Mouse (Mus musculus): ENCODE data around the gene Tnnt2.

Gene Tnnt2

DNA sequence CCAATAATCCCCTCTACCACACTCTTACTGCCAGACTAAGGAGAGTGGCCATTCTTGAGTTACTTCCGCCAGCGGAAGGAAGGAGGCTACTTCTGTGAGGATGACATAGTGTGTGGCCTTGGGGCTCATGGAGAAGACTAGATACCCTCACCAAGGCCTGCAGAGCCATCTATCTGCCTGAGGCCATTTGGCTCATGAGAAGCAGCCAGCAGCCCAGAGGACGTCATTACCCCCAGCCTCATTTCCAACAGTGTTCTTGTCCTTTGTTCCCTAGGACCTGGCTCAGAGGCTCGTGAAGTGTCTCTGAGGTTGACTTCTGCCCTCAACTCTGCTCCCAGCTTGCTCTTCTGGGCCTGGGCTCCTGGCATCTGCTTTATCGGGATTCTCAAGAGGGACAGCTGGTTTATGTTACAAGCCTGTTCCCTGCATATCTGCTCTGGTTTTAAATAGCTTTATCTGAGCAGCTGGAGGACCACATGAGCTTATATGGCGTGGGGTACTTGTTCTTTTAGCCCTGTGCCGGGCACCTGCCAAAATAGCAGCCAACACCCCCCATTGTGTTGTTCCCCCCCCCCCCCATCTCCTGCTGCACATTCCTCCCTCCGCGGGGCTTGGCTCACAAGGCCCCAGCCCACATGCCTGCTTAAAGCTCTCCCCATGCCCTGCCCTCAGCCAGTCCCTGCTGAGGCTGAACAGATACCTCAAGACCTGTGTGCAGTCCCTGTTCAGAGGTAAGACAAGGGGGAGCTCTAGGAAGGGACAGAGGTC lies at the start of gene Tnnt2:
Gene Tnnt2 (plus strand): TSS at position 639 of the 768 bp plus-strand sequence.
- H3K36me3 ChIP-seq (ENCODE audit: control insufficient read depth, insufficient read depth, low read length, poor library complexity, severe bottlenecking) = no peaks in the 10 kb centered on the region; the same call in 1 of the 2 replicates
- H3K27me3 ChIP-seq (ENCODE audit: control insufficient read depth, insufficient read depth, low read length, poor library complexity, severe bottlenecking) = no peaks in the 10 kb centered on the region
- no peak for DNase-seq (ENCODE audit: low read depth, low spot score)

- peak; percentile 87 for DNase-seq (ENCODE audit: low read depth, low spot score)
- H3K36me3 ChIP-seq (ENCODE audit: control insufficient read depth, insufficient read depth, low read length, poor library complexity, severe bottlenecking) = no peaks in the 10 kb centered on the region
- no peaks in the 10 kb centered on the region for H3K27me3 ChIP-seq (ENCODE audit: control insufficient read depth, insufficient read depth, low read length, poor library complexity, severe bottlenecking)
Observed at GRCm38 (mm10) chr1:135787799-135788198, 48.4 kb upstream of the Tnnt2 start.

DNA sequence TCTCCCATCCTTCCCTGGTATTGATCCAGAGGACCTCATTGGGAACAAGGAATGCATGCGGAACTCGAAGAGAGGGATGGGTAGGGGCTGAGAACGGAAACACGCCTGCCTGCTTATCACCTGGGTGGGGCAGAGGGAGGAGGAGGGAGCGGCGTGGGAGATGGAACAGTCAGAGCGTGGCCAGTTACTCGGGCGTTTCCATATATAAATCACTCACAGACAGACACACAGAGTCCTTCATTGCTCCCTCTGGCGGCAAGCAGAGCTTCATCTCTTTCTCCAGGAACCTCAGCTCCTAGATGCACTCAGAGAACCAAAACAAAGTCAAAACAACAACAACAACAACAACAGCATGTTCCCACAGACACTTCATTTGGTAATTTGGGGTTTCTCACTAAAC lies 47.4 kb upstream of the Tnnt2 start:
- H3K36me3 ChIP-seq (ENCODE audit: control insufficient read depth, insufficient read depth, low read length, poor library complexity, severe bottlenecking) = no peaks in the 10 kb centered on the region
- H3K27me3 ChIP-seq (ENCODE audit: control insufficient read depth, insufficient read depth, low read length, poor library complexity, severe bottlenecking) = no peaks in the 10 kb centered on the region
- DNase-seq (ENCODE audit: low read depth, low spot score) = peak; percentile 61

DNA sequence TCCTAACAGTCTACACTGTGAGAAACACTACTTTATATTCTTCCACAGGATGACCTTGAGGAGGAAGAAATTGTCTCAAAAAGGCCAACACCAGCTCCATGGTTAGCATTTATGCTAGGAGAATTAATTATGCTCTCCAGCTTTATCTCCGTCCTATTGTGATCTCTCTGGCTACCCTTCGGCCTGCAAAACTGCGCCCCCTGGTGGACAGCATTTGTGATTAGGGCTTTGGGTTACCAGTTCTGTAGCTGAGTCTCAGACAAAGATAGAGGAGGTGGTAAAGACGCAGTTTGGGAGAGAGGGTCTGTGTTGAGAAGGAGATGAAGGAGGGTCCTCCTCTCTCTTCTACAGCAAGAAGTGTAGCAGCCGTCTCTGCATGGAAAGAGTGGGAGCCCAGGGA lies 46.3 kb upstream of the Tnnt2 start:
- Histone ChIP-seq H3K27me3 (ENCODE audit: control insufficient read depth, insufficient read depth, low read length, poor library complexity, severe bottlenecking) (no peaks in the 10 kb centered on the region), H3K36me3 (ENCODE audit: control insufficient read depth, insufficient read depth, low read length, poor library complexity, severe bottlenecking) (no peaks in the 10 kb centered on the region)
- peak; percentile 83 for DNase-seq (ENCODE audit: low read depth, low spot score)

DNA sequence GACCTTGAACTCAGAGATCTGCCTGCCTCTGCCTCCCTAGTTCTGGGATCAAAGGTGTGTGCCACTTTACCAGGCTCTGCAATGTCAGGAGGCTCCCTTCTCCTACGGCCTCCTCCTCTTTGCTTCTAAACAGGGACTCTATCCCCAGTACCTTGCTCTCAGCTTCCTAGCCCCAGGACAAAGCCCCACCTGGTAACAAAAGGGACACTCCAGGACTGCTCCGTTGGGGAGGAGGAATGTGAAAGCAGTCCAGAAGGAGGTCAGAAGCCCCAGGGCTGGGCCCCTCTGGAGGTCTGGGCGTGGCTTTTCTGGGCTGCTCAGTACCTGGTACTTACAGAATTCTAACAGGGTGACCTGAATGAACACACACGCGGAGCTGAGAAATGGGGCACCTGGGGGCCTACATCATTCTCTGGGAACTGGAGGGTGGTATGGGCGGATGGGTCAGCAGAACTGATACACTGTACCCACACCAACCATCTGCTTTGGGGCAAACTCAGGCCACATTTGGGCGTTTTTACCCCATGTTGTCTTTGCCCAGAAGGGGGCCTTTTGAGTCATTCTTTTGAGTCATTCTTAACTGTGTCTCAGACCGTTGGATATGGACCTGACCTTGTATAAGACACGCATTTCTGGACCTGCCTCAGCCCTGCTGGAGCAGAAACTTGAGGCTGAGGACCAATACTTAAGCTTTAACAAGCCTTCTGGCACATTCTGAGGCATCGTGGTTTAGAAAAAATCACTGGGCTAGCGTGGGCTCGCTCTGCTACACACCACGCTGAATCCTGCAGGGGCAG lies 43.8 kb upstream of the Tnnt2 start:
- Histone ChIP-seq H3K27me3 (ENCODE audit: control insufficient read depth, insufficient read depth, low read length, poor library complexity, severe bottlenecking) (no peaks in the 10 kb centered on the region), H3K36me3 (ENCODE audit: control insufficient read depth, insufficient read depth, low read length, poor library complexity, severe bottlenecking) (no peaks in the 10 kb centered on the region)
- DNase-seq (ENCODE audit: low read depth, low spot score) = no peak

DNA sequence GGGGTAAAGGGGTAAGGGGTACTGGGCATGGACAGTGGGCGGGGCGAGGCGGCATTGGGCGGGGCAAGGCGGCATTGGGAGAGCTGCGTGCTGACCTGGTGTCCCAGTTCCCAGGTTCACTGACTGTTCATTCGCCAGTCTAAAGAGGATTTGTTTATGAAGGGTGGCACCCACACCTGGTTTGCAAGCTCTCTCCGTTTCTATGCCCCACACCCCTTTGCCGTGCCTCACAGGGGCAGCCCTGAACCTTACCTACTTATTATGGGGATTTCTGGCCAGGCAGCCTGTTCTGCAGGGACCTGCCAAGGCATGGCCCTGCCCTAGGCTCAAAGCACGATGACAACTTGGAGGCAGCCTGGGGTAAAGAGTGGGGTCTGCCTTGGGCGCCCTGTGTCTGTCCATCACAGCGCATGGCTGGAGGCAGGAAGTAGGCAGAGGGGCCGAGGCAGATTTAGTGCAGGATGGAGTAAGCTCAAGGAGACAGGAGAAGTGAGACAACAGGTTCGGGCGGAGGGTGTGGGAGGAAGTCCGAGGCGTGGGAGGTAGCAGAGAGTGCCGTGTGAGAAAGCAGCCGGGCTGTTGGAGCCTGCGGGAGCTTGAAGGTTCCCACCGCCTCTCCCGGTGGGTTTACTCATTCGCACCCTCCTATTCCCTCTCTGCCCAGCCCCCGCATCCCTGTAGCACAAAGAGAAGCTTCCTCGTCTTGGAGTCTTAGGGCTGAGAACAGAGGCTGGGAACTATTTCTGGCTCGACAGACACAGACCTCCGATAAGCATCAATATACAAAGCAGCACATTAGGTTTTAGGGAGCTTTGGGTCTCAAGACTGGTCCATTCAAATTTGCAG lies 42.6 kb upstream of the Tnnt2 start:
- no peaks in the 10 kb centered on the region for H3K36me3 ChIP-seq (ENCODE audit: control insufficient read depth, insufficient read depth, low read length, poor library complexity, severe bottlenecking)
- peak; percentile 46 for DNase-seq (ENCODE audit: low read depth, low spot score)

GRCm38 (mm10) chr1:135794216-135795134 lies 41.7 kb upstream of the Tnnt2 start:
- Histone ChIP-seq H3K27me3 (ENCODE audit: control insufficient read depth, insufficient read depth, low read length, poor library complexity, severe bottlenecking) (no peaks in the 10 kb centered on the region), H3K36me3 (ENCODE audit: control insufficient read depth, insufficient read depth, low read length, poor library complexity, severe bottlenecking) (no peaks in the 10 kb centered on the region)
- no peak for DNase-seq (ENCODE audit: low read depth, low spot score)

More for the DNA sequence above, 42.6 kb upstream of the Tnnt2 start:
- no peaks in the 10 kb centered on the region for H3K27me3 ChIP-seq (ENCODE audit: control insufficient read depth, insufficient read depth, low read length, poor library complexity, severe bottlenecking)

DNA sequence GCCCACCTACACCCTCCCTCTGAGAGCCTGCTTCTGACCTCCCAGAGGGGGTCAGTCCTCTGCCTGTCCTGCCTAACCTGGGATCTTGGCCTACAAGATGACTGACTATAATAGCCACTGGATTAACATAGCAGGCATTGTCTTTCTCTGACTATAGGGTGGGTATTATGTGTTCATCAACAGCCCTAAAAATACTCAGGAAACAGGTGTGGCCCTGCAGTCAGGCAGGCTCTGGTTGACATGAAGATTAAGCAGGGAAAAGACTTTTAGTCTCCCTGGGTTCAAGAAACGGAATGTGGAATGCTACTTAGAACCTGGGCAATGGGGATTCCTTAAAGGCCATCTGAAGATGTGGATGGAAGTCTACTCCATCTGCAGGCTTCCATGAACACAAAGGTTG lies 37.7 kb upstream of the Tnnt2 start:
- Histone ChIP-seq H3K36me3 (ENCODE audit: control insufficient read depth, insufficient read depth, low read length, poor library complexity, severe bottlenecking) (no peaks in the 10 kb centered on the region), H3K27me3 (ENCODE audit: control insufficient read depth, insufficient read depth, low read length, poor library complexity, severe bottlenecking) (no peaks in the 10 kb centered on the region)
- no peak for DNase-seq (ENCODE audit: low read depth, low spot score)

- DNase-seq (ENCODE audit: low read depth, low spot score) = no peak
- no peaks in the 10 kb centered on the region for H3K36me3 ChIP-seq (ENCODE audit: control insufficient read depth, insufficient read depth, low read length, poor library complexity, severe bottlenecking)
- H3K27me3 ChIP-seq (ENCODE audit: control insufficient read depth, insufficient read depth, low read length, poor library complexity, severe bottlenecking) = no peaks in the 10 kb centered on the region
Observed at GRCm38 (mm10) chr1:135799109-135799627, 37.0 kb upstream of the Tnnt2 start.

DNA sequence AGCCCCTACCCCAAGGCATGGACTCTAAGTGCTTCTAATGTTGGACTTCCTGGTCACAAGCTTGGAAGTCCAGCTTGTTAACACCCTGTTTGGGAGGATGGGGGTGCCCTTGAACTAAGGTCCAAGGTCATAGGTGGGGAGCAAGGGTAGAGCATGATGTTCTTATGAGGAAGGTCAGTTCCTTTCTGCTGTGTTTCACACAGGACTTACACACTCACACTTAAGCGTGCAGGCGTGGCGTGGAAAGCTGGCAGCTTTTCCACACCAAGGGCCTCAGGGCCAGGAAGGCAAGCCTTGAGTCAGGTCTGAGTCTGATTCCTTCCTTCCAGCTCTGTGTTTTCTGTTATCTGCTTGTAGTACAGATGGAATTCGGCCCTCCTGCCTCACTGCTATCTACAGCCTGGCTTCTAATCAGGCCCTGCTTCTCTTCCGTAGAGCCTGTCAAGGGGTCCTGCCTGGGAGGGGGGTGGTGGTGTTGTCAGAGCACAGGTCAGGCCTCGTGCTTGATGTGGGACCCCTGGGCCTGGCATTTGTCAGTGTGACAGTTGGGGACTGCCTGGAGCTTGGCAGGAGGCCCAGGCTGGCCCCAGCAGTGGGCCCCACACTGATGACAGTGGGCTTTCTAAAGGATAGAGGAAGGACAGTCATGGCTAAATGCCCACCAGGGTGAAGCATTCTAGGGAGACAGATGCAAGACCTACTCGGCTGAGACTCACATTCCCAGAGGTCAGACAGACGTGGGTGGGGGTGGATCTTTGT lies 35.8 kb upstream of the Tnnt2 start:
- no peaks in the 10 kb centered on the region for H3K27me3 ChIP-seq (ENCODE audit: control insufficient read depth, insufficient read depth, low read length, poor library complexity, severe bottlenecking)
- no peaks in the 10 kb centered on the region for H3K36me3 ChIP-seq (ENCODE audit: control insufficient read depth, insufficient read depth, low read length, poor library complexity, severe bottlenecking)
- no peak for DNase-seq (ENCODE audit: low read depth, low spot score)

DNA sequence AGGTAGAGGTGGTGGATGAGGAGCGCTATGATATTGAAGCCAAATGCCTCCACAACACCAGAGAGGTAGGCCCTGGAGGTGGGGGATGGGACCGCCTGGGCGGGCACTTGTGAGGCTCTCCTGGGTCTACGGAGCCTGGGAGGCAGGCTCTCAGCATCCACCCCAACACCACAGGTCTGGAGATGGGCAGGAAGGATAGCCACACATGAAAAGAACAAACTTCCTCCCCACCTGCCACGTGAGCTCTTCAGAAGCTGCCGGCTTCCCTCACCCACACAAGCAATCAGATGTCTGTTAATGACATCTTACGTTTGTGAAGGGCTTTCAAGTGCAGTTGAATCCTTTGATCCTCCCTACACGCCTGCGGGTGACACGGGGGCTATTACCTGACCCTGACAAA lies 28.6 kb upstream of the Tnnt2 start:
- H3K27me3 ChIP-seq (ENCODE audit: control insufficient read depth, insufficient read depth, low read length, poor library complexity, severe bottlenecking) = no peaks in the 10 kb centered on the region
- no peak for DNase-seq (ENCODE audit: low read depth, low spot score)
- no peaks in the 10 kb centered on the region for H3K36me3 ChIP-seq (ENCODE audit: control insufficient read depth, insufficient read depth, low read length, poor library complexity, severe bottlenecking)

- no peaks in the 10 kb centered on the region for H3K27me3 ChIP-seq (ENCODE audit: control insufficient read depth, insufficient read depth, low read length, poor library complexity, severe bottlenecking)
- H3K36me3 ChIP-seq (ENCODE audit: control insufficient read depth, insufficient read depth, low read length, poor library complexity, severe bottlenecking) = no peaks in the 10 kb centered on the region
- DNase-seq (ENCODE audit: low read depth, low spot score) = no peak
Observed at GRCm38 (mm10) chr1:135810180-135810579, 26.0 kb upstream of the Tnnt2 start.

DNA sequence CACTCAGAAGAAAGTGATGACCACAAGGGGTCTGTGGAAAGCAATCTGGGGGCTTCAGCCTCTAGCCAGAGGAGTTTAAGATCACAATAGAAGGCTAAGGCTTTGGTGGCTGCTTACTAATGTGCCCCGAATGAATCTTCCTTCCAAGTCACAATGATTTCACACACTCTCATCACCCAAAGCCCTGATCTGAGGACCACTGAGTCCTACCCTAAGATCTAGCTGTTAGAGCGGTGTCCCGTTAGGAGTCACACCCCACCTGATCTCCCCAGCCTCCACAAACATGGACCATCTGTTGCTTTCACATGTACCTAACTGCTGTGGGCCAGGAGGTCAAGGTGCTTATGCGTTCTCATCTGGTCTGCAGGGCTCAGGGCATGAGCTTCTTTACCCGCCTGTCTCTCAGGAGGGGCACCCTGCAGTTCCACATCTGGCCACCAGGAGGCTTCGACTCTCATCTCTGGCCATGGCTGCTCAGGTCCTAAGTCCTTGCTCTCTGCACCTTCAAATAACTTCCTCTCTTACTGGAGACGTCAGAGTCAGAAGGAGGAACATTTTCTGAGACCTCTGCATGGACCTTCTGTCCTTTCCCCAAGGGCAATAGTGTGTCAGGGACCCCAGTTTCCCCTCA lies 25.0 kb upstream of the Tnnt2 start:
- DNase-seq (ENCODE audit: low read depth, low spot score) = peak; percentile 80
- Histone ChIP-seq H3K36me3 (ENCODE audit: control insufficient read depth, insufficient read depth, low read length, poor library complexity, severe bottlenecking) (no peaks in the 10 kb centered on the region), H3K27me3 (ENCODE audit: control insufficient read depth, insufficient read depth, low read length, poor library complexity, severe bottlenecking) (no peaks in the 10 kb centered on the region)

Measured in splenic B cell, adult 2 months (primary cell).